Mouse (Mus musculus): Measurements from ENCODE around the gene Cux2.

Cux2 gene

DNA sequence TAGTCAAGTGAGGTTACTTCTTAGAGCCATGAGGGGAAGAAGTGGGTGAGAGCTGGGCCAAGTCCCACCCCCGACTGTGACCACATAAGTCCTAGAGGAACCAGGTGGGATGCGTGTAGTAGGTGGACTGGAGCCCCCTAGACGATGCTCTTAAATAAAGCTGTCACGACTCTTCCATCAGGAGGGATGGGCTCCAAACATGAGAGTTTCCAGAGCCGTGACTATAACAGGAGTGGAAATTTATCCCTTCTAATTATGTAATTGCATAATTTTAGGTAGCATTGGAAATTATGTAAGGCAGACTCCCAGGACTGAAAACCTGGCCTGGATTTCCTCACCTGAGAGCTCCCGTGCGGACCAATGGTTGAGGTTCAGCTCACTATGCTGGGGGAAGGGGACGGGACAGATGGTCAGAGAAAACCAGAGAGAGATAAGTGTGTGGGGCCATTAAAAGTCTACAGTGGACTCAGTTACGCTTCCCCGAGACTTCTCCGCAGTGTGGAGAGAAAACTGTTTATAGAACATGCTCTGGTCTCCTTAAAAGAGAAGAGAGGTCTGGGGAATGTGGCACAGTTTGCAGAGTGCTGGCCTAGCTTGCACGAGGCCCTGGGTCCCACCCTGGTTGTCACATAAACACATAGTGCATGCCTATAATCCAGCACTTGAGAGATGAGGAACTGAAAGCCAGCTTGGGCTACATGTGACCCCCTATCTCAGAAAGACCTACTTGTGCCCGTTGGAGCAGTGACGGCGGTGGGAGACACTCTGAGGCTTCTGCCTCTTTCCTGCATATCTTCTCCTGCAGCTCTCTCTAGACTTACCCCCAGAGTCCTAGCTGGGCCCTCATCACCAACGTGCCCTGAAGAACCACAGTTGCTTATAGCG lies 126.7 kb downstream of the Cux2 start:
- DNase-seq (ENCODE audit: low read depth, low spot score), result no peak

DNA sequence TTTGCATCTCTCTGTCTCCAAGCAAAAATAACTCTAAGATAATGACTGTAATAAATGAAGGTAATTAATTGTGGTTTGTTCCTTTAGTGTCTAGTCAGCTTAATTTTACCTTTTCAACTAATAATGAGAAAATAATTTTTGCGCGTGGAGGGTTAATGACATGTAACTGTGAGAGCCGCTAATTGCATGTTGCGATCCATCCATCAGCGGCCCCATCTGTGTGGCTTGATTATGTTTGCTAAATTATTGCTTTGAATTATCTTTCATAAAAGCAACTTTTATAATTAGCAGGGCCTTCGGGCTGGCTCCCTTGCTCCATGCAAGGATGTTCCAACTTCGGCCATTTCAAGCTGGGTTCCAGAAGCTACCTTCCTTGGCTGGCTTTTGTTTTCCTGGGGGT lies 130.7 kb downstream of the Cux2 start:
- DNase-seq (ENCODE audit: low read depth, low spot score), result no peak

GRCm38 (mm10) chr5:121916813-121917212 lies 133.1 kb downstream of the Cux2 start:
- DNase-seq (ENCODE audit: low read depth, low spot score), result no peak

GRCm38 (mm10) chr5:121913999-121914398 lies 135.9 kb downstream of the Cux2 start:
- no peak for DNase-seq (ENCODE audit: low read depth, low spot score)

DNA sequence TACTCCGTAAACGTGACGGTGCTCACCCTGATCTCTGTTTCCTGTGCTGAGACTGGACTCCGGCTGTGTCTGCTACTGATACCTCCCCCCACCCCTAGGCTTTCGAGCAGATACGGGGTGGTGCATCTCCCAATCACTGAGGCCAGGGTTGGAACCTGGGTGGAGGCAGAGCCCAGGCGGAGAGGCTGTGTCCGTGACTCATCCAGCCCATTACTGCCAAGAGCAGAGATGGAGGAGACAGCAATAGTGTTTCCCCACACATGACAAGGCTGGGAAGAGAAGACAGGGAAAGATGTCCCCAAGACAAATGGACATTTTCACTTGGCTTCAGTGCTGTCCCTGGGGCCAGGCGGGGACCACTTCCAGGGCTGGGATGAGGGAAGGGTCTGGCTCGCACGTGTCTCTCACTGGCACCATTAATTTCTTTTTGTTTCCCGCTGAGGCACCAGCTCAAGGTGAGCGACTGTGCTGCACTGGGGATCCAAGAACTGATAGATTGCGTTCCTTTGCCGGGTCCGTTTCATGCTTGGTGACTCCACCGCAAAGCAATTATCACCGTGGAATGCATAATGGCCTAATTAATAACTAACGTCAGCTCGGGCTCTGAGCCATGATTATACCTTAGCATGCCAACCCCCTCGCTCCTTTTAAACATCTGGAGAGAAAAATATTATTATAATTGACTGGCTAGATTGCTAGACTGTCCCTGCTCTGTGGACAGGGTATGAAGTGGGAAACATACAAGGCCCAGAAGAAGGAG lies 140.5 kb downstream of the Cux2 start:
- DNase-seq (ENCODE audit: low read depth, low spot score), result no peak

DNA sequence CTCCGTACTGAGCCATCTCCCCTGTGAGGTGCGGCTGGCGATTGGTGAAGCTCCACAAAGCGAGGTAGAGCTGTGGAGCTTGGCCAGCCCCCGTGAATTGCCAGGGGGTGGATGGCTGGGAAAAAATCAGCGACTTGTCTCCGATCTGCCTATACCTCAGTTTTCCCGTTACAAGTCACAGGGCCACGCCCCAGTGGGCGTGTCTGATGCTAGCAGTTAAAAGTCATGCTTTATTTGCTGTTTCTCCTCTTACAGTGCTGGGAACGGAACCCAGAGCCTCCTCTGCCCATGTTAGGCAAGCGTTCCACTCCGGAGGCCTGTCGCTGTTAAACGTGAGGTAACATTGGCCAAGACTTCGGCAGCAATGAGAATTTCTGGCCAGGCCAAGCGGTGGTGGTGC lies 144.2 kb downstream of the Cux2 start:
- no peak for DNase-seq (ENCODE audit: low read depth, low spot score)

- no peak for DNase-seq (ENCODE audit: low read depth, low spot score)
These were observed 145.1 kb downstream of the Cux2 start for GRCm38 (mm10) chr5:121904799-121905198.

DNA sequence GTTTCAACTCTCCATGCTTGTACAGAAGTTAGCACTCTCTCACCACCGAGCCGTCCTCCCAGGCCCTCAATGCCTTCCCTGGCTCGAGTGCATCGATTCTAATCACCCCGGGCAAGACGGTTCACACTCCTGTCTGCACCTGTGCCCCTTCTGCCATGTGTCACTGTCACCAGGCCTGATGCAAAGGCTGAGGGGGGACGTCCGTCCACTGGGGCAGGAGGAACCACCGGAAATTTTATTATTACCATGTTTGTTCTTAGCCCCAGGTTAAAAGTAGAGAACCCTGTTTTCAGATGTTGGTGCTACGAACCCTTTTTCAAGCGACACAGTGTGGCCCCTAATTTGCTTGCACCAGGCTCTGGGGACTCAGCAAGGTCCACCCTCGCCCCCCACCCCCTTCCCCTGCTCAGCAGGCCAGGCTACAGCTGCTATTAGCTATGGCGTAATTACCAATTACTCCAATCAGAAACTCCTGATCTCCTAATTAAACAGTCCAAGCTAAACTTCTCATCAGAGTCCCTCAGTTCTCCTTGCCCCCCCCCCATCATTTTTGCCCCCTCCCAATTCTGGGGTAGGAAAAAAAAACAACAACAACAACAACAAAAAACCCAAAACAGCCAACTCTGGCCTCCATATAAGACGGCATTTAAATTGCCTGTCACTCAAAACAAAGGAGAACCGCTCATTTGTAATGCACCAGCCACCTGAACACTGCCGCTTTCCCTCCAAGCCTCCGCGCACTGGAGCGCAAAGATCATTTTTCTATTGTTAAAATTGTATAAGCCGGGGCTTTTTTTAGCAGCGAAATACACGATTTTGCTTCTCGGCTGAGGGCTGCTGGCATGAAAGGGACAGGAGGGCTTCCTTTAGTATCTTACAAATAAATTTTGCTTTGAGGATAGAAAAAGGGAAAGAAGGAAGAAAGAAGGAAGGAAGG lies 146.8 kb downstream of the Cux2 start:
- DNase-seq (ENCODE audit: low read depth, low spot score), result no peak

GRCm38 (mm10) chr5:121895117-121895756 lies 154.7 kb downstream of the Cux2 start:
- no peak for DNase-seq (ENCODE audit: low read depth, low spot score)

- DNase-seq (ENCODE audit: low read depth, low spot score), result no peak
These were observed 155.3 kb downstream of the Cux2 start for GRCm38 (mm10) chr5:121894647-121895046.

- no peak for DNase-seq (ENCODE audit: low read depth, low spot score)
These were observed 156.3 kb downstream of the Cux2 start for GRCm38 (mm10) chr5:121893581-121893980.

- no peak for DNase-seq (ENCODE audit: low read depth, low spot score)
These were observed 157.6 kb downstream of the Cux2 start for GRCm38 (mm10) chr5:121892281-121892680.

- DNase-seq (ENCODE audit: low read depth, low spot score), result no peak
These were observed 159.0 kb downstream of the Cux2 start for GRCm38 (mm10) chr5:121890925-121891324.

DNA sequence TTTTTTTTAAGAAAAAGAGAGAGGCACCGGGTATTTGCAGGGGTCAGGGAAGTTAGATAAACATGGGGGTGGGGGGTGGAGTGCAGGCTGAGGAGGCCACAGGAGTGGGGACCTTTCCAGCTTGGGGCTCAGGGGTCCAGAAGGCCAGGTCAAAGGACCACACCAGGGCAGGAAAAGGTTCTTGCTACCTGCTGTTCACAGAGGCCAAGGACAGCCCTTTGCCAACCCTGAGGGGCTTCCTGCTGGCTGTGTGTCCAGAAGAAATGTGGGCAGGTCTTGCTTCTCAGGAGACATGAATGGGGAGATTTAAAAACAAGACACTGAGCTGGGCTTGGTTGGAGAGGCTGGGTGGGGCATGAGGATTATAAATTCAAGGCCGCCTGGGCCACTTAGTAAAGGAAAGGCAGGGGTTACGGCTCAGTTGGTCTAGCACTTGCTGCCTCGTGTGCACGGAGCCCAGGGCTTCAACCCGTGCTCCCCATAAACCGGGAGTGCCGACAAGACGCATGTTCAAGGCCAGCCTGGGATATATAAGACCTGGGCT lies 160.0 kb downstream of the Cux2 start:
- DNase-seq (ENCODE audit: low read depth, low spot score), result no peak

DNA sequence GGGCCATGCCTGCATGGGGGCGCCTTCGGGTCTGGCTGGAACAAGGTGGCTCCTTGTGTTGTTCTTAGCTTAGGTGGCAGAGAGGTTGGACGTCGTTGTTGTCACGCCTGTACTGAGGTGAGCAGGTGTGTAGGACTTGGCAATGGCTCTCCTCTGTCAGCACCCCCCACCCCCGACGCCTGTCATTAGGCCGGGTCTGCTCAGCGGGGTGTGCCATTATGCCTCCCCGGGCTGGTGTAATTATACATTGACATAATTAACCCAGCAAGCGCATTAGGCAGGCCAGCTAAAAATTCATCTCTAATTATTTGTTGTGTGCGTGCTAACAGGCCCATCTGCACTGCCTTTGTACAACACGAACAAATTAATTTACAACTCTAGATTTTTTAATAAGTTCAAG lies 160.5 kb downstream of the Cux2 start:
- DNase-seq (ENCODE audit: low read depth, low spot score), result no peak

DNA sequence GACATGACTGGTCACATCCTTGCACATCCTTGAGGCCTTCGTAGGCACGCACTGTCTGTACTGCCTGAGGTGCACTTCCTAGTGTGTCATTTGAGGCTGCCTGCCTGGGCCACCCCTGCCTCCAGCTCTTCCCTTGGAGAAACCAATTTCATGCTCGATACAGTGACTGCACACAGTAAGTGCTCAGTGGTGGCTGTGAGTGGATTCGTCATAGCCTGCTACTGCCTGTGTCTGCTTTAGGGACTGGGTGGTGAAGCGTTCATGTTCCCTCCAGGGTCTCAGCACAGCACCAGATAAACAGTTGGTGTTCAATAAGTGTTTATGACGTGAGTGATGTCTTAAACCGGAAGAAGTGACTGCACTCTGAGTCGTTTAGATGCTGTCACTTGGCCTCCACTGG lies 166.5 kb downstream of the Cux2 start:
- no peak for DNase-seq (ENCODE audit: low read depth, low spot score)

GRCm38 (mm10) chr5:121879211-121879610 lies 170.7 kb downstream of the Cux2 start:
- DNase-seq (ENCODE audit: low read depth, low spot score), result no peak

DNA sequence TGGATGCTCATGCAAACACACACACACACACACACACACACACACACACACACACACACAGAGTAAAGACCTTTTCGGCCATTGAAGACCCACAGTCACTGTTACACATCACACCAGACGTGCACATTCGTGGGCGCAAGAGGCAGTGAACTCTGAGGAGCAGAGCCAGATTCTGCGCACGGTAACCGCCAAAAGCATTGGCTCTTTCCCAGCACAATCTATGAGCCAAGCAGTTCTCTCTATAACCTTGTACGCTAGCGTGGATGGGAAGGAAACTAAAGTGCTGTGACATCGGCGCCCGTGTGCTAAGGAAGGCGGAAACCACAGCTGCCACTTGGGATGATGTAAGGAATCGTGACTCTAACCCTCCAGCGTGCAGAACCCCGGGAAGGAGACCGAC lies 171.2 kb downstream of the Cux2 start:
- no peak for DNase-seq (ENCODE audit: low read depth, low spot score)

DNA sequence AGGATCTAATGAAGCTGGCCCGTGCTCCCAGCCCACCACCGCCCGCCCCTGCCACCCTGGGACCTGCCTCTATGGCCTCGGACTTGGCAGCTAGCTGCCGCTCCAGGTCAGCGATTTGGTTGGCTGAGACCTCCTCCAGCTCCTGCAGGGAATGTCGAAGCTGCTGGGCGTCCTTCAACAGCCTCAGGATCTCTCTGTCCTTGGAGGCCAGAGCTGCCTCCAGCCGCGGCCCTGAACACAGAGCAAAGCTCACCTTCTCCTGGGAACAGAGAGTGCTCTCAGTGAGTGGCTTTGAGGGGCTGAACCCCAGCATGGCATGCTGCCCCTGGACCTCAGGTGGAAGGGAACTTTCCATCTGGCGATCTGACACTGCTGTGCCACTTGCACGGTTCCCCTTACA lies 173.0 kb downstream of the Cux2 start:
- DNase-seq (ENCODE audit: low read depth, low spot score), result no peak

DNA sequence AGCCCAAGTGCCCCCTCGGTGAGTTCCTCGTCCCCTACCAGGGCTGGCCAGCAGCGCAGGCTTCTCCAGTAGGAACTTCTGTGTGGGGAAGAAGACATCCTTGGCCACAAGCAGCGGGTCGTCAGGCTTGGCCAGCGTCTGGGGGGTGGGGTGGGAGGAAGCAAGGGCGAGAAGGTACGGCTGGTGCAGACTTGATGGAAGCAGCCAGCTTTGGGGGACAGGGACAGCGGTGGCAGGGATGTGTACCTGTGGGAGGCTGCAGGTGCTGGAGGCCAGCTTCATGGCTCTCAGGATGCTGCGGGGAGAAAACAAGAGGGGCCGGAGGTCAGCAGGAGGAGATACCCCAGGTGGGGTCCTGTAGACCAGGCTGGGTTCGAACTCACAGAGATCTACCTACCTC lies 174.9 kb downstream of the Cux2 start:
- no peak for DNase-seq (ENCODE audit: low read depth, low spot score)

DNA sequence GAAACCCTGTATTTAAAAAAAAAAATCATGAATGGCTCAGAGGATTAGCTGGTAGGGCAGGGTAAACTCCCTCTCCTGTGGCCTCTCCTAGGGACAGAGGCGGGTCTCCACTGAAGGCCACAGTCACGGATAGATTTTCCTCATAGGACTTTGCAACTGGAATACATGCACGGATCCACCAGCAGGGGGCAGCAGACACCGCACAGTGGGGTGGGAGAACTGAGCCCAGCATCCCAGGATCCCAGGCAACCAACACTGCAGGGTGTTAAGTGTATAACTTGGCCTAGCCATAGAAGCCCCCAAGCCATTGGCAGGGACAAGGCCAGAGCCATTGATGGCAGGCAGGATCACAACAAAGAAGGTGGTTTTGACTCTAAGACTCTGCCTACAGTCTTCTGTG lies 177.7 kb downstream of the Cux2 start:
- DNase-seq (ENCODE audit: low read depth, low spot score), result peak; percentile 40
